Mouse (Mus musculus) heart, embryonic 14.5 days (tissue): Measurements from ENCODE around the gene Ndufa4l2. TPM values are rescaled to one million over a fixed set of nuclear protein-coding genes. Genes with fewer than 3 reads are reported as not detected.

ENCODE experiments used
- ATAC-seq: fragments of 200-750 bp; cut with Nextera tagmentation; 2 replicates; pipeline ENCODE4 v1.8.0; 2017; ENCODE audit warnings: low read depth, moderate TSS enrichment; ENCODE audit not compliant: insufficient number of reproducible peaks, insufficient read depth, low FRiP score
- H3K27ac ChIP-seq, 2 experiments: fragments of 200-500 bp in 1 of 2; fragments of 300-500 bp in 1 of 2; sonication (generic) in 1 of 2; replicated peaks in 1 of 2; 2 replicates each; pipeline ENCODE4 v1.5.1; 2012 to 2014; ENCODE audit warnings: low read depth in 2 of 2, low read length in 2 of 2, control low read depth in 1 of 2, mild to moderate bottlenecking in 1 of 2, mixed read lengths in 1 of 2; ENCODE audit not compliant: control insufficient read depth in 1 of 2, insufficient read depth in 1 of 2
- H3K27me3 ChIP-seq: fragments of 300-500 bp; sonication (generic); 2 replicates; pipeline ENCODE4 v1.6.1; 2014; ENCODE audit warnings: mild to moderate bottlenecking, low read length, control low read depth; ENCODE audit not compliant: control insufficient read depth, insufficient read depth
- H3K36me3 ChIP-seq: fragments of 300-500 bp; sonication (generic); 2 replicates; pipeline ENCODE4 v1.6.1; 2014; ENCODE audit warnings: mild to moderate bottlenecking, control low read depth, low read length, mixed read lengths; ENCODE audit not compliant: control insufficient read depth, insufficient read depth
- H3K4me1 ChIP-seq, 2 experiments: fragments of 200-500 bp in 1 of 2; fragments of 300-500 bp in 1 of 2; sonication (generic) in 1 of 2; 2 replicates each; pipeline ENCODE4 v1.6.1; 2012 to 2014; ENCODE audit warnings: low read length in 2 of 2, control low read depth in 1 of 2, mixed read lengths in 1 of 2; ENCODE audit not compliant: control insufficient read depth in 2 of 2, insufficient read depth in 2 of 2
- H3K4me2 ChIP-seq: fragments of 300-500 bp; sonication (generic); 2 replicates; pipeline ENCODE4 v1.6.1; 2014; ENCODE audit warnings: mild to moderate bottlenecking, low read length
- H3K4me3 ChIP-seq, 2 experiments: fragments of 200-500 bp in 1 of 2; fragments of 300-500 bp in 1 of 2; sonication (generic) in 1 of 2; 2 replicates each; pipeline ENCODE4 v1.5.1; 2012 to 2014; ENCODE audit warnings: low read length in 2 of 2, mild to moderate bottlenecking in 2 of 2, control low read depth in 1 of 2, low read depth in 1 of 2, moderate library complexity in 1 of 2; ENCODE audit not compliant: control insufficient read depth in 1 of 2, insufficient read depth in 1 of 2
- H3K9ac ChIP-seq: fragments of 300-500 bp; sonication (generic); 2 replicates; pipeline ENCODE4 v1.6.1; 2014; ENCODE audit warnings: mild to moderate bottlenecking, low read length
- H3K9me3 ChIP-seq: fragments of 300-500 bp; sonication (generic); 2 replicates; pipeline ENCODE4 v1.6.1; 2016; ENCODE audit warnings: low read length, control low read depth; ENCODE audit not compliant: control insufficient read depth
- WGBS: fragments of 180-500 bp; shearing (Covaris S2); extraction: QIAGEN DNeasy Blood & Tissue Kit; methylation state at CpG from one replicate; pipeline ENCODE4 v1.1.7; 2014; 5-methylcytosine and 5-hydroxymethylcytosine counted together
- polyA plus RNA-seq: library from polyadenylated mRNA; unstranded; fragments of >200 nt; fragmentation: Nextera tagmentation; extraction: Ambion mirVana; gene quantifications from 2 replicates; pipeline ENCODE4 v1.2.1, GENCODE M21; 2014

Gene Ndufa4l2
- polyA plus RNA-seq, 1 experiment from 2014 or later, result 31.2 TPM

DNA sequence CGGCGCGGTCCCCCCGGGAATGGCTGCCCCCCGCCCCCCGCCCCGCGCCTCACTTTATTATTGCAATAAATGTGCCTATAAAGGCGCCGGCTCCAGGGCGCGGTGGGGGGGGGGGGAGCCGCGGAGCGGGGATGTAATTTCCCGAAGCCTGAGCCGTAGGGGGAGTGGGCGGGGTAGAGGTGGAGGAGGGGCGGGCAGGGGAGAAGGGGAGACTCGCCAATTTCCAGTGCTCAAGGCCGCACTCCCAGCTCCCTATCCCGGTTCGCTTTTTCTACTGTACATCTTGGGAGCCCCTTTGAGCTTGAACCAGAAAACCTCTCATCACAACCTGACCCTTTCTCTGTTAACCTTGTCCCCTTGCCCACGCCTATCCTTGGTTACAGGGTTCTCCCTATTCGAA is 16.2 kb downstream of the Ndufa4l2 start:
- Histone ChIP-seq H3K4me2 (no peak overlapping the region), H3K36me3 (no peaks in the 10 kb centered on the region), H3K27ac (no peak overlapping the region), H3K4me1 (peaks cover 11 to 28% of the 10 kb centered on the region in 2 experiments), H3K27me3 (peaks cover 100% of the 10 kb centered on the region), H3K4me3 (0 out of 4 replicates have a peak overlapping the region, but pooled peaks of 1 of the 2 experiments have one; percentile 3), H3K9ac (no peak overlapping the region), H3K9me3 (no peaks in the 10 kb centered on the region)
- no peak for ATAC-seq
- WGBS, result 2% methylated on average over 24 of the region's 25 CpGs

DNA sequence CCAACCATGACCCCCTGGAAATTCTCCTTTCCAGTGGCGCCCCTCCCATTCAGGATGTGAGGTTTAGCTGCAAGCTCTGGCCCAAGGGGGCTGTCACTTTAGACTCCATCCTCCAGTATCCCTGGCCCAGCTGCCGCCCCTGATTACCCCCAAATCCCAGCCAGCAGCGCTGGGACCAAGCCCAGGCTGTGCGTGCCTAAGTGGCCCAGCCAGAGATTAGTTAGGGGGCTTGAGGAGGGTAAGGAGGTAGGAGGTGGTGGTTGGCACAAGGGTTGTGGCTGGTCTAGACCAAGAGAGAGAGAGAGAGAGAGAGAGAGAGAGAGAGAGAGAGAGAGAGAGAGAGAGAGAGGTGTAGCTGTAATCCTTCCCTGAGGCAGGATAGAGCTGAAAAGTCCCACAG is 16.8 kb downstream of the Ndufa4l2 start:
- H3K36me3 ChIP-seq, result no peaks in the 10 kb centered on the region
- WGBS, result 1% methylated on average over 4 of the region's 4 CpGs
- H3K4me3 ChIP-seq, result no peak overlapping the region
- ATAC-seq, result no peak
- no peak overlapping the region for H3K4me2 ChIP-seq
- H3K9me3 ChIP-seq, result no peaks in the 10 kb centered on the region
- peaks cover 8 to 22% of the 10 kb centered on the region in 2 experiments for H3K4me1 ChIP-seq
- no peak overlapping the region for H3K9ac ChIP-seq
- no peak overlapping the region for H3K27ac ChIP-seq
- H3K27me3 ChIP-seq, result peaks cover 100% of the 10 kb centered on the region

DNA sequence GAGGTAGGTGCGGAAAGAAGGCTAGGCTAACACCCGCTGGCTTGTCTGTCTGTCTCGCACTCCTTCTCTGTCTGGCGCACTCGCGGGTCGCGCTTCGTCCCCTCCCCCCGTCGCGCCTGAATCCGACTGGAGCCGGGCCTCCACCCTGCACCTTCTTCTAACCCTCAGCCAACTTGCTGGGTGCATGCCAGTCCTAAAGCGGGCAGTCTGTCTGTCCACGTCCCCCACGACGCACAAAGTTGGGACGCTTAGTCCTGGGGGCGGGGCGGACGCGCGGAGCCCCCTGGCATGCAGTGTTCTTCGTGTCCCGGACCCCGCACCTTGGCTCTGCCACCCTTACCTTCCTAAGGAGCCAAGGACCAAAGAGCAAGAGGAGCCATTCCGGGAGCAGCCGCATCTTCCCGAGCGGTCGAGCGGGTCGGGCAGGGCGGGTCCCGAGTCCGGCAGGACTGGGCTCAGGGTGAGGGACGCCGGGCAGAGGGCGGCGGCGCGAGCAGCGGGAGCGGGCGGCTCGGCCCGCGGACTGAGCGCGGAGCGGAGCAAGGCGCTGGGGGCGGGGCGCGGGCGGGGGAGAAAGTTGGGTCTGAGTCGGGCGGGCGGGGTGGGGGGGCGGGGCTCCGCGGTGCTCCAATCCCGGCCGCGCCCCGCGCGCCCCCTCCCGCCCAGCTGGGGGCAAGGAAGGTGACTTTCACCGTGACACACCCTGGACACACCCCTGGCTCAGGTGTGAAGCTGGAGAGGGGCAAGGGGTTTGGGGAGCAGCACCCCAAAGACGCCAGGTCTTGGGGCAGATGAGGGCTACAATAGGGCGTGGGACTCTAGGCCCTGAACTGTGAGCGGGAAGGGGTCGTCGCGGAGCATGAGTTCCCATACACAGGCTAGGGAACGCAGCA is 19.5 kb downstream of the Ndufa4l2 start, which contains the start of gene Nxph4:
Gene Nxph4 (minus strand): TSS at position 524 of the 893 bp plus-strand sequence.
- Histone ChIP-seq H3K36me3 (0 out of 2 replicates have a peak, but pooled peaks cover 7% of the 10 kb centered on the region), H3K4me1 (peaks cover 8 to 19% of the 10 kb centered on the region in 2 experiments), H3K27me3 (peaks cover 79% of the 10 kb centered on the region), H3K4me3 (peak within 1 kb of the TSS; percentile 48 to 49), H3K9me3 (no peaks in the 10 kb centered on the region), H3K9ac (peak within 1 kb of the TSS; percentile 31), H3K4me2 (peak within 1 kb of the TSS; percentile 77), H3K27ac (no peak within 1 kb of the TSS)
- WGBS, result under 1% methylated on average over 64 of the region's 78 CpGs
- ATAC-seq, result 0 out of 2 replicates have a peak, but pooled peaks have one; percentile 25

DNA sequence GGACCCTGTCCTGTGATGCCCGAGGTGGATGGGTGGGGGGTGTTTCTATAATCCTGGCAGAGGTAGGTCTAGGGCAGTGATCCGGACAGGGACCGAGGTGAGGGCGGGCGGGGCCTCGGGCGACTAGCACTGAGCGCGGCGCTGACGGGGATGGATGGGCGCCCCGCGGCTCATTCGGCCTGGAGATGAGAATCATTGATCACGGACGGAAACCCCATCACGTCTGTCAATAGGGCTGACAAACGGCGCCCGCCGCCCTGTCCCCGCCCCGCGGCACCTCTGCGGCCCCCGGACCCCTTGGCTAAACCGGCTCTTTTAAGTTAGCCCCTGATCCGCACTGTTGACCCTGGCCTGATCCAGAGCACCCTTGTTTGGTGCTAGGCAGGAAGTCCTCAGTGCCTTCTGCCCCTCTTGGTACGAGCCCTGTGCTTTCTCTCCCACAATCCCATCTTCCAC is 20.2 kb downstream of the Ndufa4l2 start:
- no peak for ATAC-seq
- Histone ChIP-seq H3K4me3 (peak overlapping the region; percentile 19 to 48; a peak in 3 of 4 replicates), H3K27ac (no peak overlapping the region), H3K9me3 (no peaks in the 10 kb centered on the region), H3K27me3 (peaks cover 72% of the 10 kb centered on the region), H3K4me2 (peak overlapping the region; percentile 77), H3K36me3 (0 out of 2 replicates have a peak, but pooled peaks cover 8% of the 10 kb centered on the region), H3K9ac (no peak overlapping the region), H3K4me1 (peaks cover 8 to 19% of the 10 kb centered on the region in 2 experiments)
- 1% methylated on average over 26 of the region's 30 CpGs for whole genome bisulfite sequencing

DNA sequence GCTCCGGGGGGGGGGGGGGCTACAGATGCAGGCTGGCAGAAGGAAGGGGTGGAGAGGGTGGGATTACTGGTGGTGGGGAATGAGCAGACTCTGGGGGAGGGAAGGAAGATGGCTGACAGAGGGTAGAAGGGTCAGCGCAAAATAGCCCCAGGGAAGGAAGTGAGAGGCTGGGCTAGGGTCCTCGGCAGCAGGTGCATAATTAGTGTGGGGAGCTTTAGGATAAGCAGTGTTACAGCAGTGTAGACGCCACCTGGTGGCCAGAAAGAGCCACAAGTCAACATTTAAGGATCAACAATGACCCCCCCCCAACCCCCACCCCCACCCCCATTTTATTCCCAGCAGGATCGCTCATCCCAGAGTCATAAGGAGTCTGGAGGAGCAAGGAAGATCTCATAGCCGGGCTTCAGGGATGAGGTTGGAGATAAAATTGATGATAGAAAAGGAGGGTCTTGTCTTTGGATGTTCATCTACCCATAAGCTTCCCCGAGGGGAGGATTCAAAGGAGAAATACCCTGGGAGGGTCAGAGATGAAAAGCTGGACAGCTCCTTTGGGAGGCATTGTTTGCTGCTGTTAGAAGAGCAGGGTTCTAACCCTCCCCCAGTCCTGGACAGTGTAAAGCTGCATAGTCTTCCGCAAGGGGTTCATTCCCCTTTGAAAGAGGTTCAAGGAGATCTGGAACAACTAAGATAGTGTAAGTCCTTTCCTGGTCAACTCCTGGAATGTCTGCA is 22.0 kb downstream of the Ndufa4l2 start:
- ATAC-seq, result no peak
- 17% methylated on average over 8 of the region's 8 CpGs for WGBS

DNA sequence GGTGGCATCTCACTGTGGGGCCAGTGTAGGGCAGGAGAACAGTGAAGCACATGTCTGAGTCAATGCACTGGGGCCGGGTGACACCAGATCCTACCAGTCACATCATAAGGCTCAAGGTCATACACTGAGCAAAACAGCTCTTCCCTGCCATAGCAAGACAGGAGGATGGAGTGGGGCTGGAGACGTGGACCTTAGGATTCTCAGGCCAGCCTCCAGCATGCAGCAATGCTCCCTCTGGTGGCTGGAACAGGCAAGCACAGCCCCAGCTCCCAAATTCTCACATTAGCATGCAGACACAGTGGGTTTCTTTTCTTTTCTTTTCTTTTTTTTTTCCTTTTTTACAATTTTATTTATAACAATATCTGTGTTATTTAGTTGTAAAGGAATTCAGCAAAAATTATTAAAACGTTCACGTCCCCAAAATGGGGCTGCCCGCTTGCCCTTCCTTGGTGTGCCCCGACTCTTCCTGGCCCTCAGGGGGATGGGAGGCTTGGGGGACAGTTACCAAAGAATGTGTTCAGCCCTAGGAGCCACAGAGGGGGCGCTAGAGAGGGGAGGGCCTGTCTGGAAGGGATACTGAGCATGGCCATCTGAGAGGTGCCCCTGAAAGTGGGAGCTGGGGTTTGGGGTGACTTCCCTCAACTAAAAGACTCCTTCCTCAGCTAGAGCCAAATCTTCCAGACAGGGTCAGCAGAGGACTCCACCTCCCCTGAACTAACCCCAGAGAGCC is 23.3 kb downstream of the Ndufa4l2 start:
- no peak overlapping the region for H3K9ac ChIP-seq
- no peaks in the 10 kb centered on the region for H3K9me3 ChIP-seq
- H3K27me3 ChIP-seq, result peaks cover 42% of the 10 kb centered on the region
- H3K36me3 ChIP-seq, result peaks cover 33% of the 10 kb centered on the region; the same call in 1 of the 2 replicates
- ATAC-seq, result no peak
- no peak overlapping the region for H3K4me3 ChIP-seq
- WGBS, result 23% methylated on average over 7 of the region's 7 CpGs
- no peak overlapping the region for H3K4me2 ChIP-seq
- peaks cover 8 to 16% of the 10 kb centered on the region in 2 experiments for H3K4me1 ChIP-seq
- H3K27ac ChIP-seq, result no peak overlapping the region

More for the DNA sequence above, 22.0 kb downstream of the Ndufa4l2 start:
- H3K4me1 ChIP-seq, result peaks cover 8 to 16% of the 10 kb centered on the region in 2 experiments
- peaks cover 23% of the 10 kb centered on the region; the same call in 1 of the 2 replicates for H3K36me3 ChIP-seq
- no peak overlapping the region for H3K4me3 ChIP-seq
- no peaks in the 10 kb centered on the region for H3K9me3 ChIP-seq
- no peak overlapping the region for H3K4me2 ChIP-seq
- H3K27ac ChIP-seq, result no peak overlapping the region
- H3K27me3 ChIP-seq, result peaks cover 54% of the 10 kb centered on the region
- no peak overlapping the region for H3K9ac ChIP-seq

DNA sequence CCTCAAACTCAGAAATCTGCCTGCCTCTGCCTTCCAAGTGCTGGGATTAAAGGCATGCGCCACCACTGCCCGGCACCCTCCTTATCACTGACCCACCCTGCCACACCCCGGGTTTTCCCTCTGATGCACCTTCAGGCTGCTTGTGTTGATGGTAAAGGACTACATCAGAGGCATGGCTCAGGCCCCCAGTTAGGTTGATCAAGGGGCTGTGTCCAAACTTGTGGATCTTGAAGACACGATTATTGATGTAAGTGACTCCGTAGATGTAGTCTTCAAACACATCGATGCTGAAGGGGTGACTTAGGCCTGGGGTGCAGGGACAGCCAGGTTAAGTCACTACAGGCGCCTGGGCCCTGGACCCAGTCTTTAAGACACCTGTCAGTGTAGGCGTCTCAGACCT is 26.7 kb downstream of the Ndufa4l2 start:
- no peak for ATAC-seq
- H3K4me3 ChIP-seq, result no peak overlapping the region
- no peak overlapping the region for H3K27ac ChIP-seq
- WGBS, result 91% methylated on average over 8 of the region's 8 CpGs
- H3K4me2 ChIP-seq, result no peak overlapping the region
- peaks cover 7% of the 10 kb centered on the region for H3K27me3 ChIP-seq
- H3K9me3 ChIP-seq, result no peaks in the 10 kb centered on the region
- no peaks in the 10 kb centered on the region; a peak in 1 of 4 replicates for H3K4me1 ChIP-seq
- H3K9ac ChIP-seq, result no peak overlapping the region
- H3K36me3 ChIP-seq, result peaks cover 61% of the 10 kb centered on the region
